Mouse (Mus musculus) midbrain, postnatal 0 days (tissue): ENCODE data around the gene Syne2. TPM values are rescaled to one million over a fixed set of nuclear protein-coding genes. Genes with fewer than 3 reads are reported as not detected.
"Not testable (repeated sequence)": the region's sequence is repeated elsewhere in the genome, so short reads cannot be mapped to it uniquely, and the experiment has no call there.

Source experiments
- ATAC-seq: fragments of 200-750 bp; cut with Nextera tagmentation; 2 replicates; pipeline ENCODE4 v1.8.0; 2017; ENCODE audit warnings: moderate number of reproducible peaks, mild to moderate bottlenecking, moderate TSS enrichment, moderate library complexity; ENCODE audit not compliant: low FRiP score
- DNase-seq: peaks from one replicate; pipeline ENCODE4 v3.0.0-alpha.2; 2015; ENCODE audit warnings: low spot score
- H3K27ac ChIP-seq: fragments of 300-500 bp; sonication (generic); 2 replicates; pipeline ENCODE4 v1.5.1; 2014; ENCODE audit warnings: low read depth, mild to moderate bottlenecking, low read length, mixed read lengths
- H3K27me3 ChIP-seq: fragments of 300-500 bp; sonication (generic); 2 replicates; pipeline ENCODE4 v1.6.1; 2014; ENCODE audit warnings: low read length, control low read depth, mixed read lengths; ENCODE audit not compliant: insufficient read depth
- H3K36me3 ChIP-seq: fragments of 300-500 bp; sonication (generic); 2 replicates; pipeline ENCODE4 v1.6.1; 2014; ENCODE audit warnings: low read length, control low read depth, mixed read lengths; ENCODE audit not compliant: insufficient read depth
- H3K4me1 ChIP-seq: fragments of 300-500 bp; sonication (generic); 2 replicates; pipeline ENCODE4 v1.6.1; 2014; ENCODE audit warnings: mild to moderate bottlenecking, control low read depth, antibody characterized with exemption, low read length, mixed read lengths; ENCODE audit not compliant: insufficient read depth
- H3K4me2 ChIP-seq: fragments of 300-500 bp; sonication (generic); 2 replicates; pipeline ENCODE4 v1.6.1; 2014; ENCODE audit warnings: low read depth, mild to moderate bottlenecking, low read length, mixed read lengths; ENCODE audit not compliant: poor library complexity, severe bottlenecking
- H3K4me3 ChIP-seq: fragments of 300-500 bp; sonication (generic); 2 replicates; pipeline ENCODE4 v1.5.1; 2014; ENCODE audit warnings: low read depth, mild to moderate bottlenecking, low read length, moderate library complexity
- H3K9ac ChIP-seq: fragments of 300-500 bp; sonication (generic); replicated peaks from 2 replicates; pipeline ENCODE4 v1.6.1; 2014; ENCODE audit warnings: mild to moderate bottlenecking, low read length, moderate library complexity, mixed read lengths; ENCODE audit not compliant: poor library complexity, severe bottlenecking
- H3K9me3 ChIP-seq: fragments of 300-500 bp; sonication (generic); 2 replicates; pipeline ENCODE4 v1.6.1; 2016; ENCODE audit warnings: low read length, control low read depth
- CTCF ChIP-seq: IDR thresholded peaks from 2 replicates; pipeline ENCODE4 v1.5.1; 2016; ENCODE audit warnings: antibody characterized with exemption, mild to moderate bottlenecking
- WGBS: fragments of 180-500 bp; shearing (Covaris S2); extraction: QIAGEN DNeasy Blood & Tissue Kit; methylation state at CpG from one replicate; pipeline ENCODE4 v1.1.7; 2014; 5-methylcytosine and 5-hydroxymethylcytosine counted together
- microRNA-seq: library from miRNA; unstranded; fragments of <30 nt; microRNA quantifications from one replicate; pipeline ENCODE4, GENCODE M21; 2016; ENCODE audit warnings: borderline number of aligned reads
- polyA plus RNA-seq: library from polyadenylated mRNA; unstranded; fragments of >200 nt; fragmentation: Nextera tagmentation; extraction: Ambion mirVana; gene quantifications from 2 replicates; pipeline ENCODE4 v1.2.1, GENCODE M21; 2015
- total RNA-seq: library from RNA; depleted of rRNA; stranded (reverse); fragments of >200 nt; gene quantifications from 2 replicates; pipeline ENCODE4 v1.2.3, GENCODE M21; 2014; rRNA removed

The Syne2 gene
- total and polyA plus RNA-seq, 2 experiments from 2014 or later: 20.3 to 49.3 TPM

DNA sequence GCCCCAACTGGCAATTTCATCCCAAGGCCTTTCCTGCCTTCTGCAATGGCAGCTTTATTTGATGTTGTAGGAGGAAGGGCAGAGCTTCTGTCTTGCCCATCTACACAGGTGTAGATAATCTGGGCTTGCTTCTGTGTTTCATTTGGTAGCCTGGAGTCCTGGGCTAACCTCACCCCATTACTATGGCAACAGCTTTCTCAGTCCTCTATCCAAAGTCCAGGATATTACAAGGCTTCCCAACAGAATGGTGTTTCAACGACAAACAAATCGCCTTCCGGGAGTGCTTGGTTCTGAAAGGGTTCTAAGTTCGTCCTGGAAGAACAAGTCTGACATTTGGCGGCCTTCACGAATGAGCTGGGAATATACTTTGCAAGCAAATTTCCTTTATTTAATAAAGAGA, 313.0 kb downstream of the Syne2 start:
- TF ChIP-seq CTCF: no peak
- Histone ChIP-seq H3K27me3 (no peaks in the 10 kb centered on the region), H3K36me3 (no peaks in the 10 kb centered on the region), H3K4me1 (no peaks in the 10 kb centered on the region), H3K4me2 (no peak overlapping the region), H3K27ac (no peak overlapping the region), H3K9ac (no peak overlapping the region), H3K9me3 (no peaks in the 10 kb centered on the region), H3K4me3 (no peak overlapping the region)
- ATAC-seq (no peak), DNase-seq (no peak)
- 81% methylated on average over 6 of the region's 6 CpGs for whole genome bisulfite sequencing

DNA sequence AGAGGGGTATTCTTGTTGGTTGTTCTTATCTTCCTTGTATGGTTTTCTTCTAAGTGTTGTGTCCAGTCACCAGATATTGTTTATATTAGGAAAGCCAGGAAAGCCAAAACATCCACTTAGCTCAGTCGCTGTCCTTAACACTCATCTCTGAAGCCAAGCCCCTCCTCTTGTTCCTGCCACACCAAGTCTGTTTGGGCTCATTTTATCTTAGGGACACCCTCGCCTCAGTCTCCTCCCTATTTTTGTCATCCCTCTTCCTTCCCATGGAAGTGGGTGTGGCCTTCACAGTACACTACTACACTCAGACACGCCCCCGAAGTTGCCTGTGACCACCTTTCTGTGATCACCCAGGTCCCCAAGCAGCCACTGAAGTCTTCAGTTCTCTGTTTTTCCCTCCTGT, 314.7 kb downstream of the Syne2 start:
- Histone ChIP-seq H3K4me3 (no peak overlapping the region), H3K27ac (no peak overlapping the region), H3K9ac (no peak overlapping the region), H3K27me3 (no peaks in the 10 kb centered on the region), H3K36me3 (no peaks in the 10 kb centered on the region), H3K4me2 (no peak overlapping the region), H3K4me1 (no peaks in the 10 kb centered on the region), H3K9me3 (no peaks in the 10 kb centered on the region)
- WGBS: 86% methylated on average over 4 of the region's 4 CpGs
- DNase-seq (no peak), ATAC-seq (no peak)
- no peak for TF ChIP-seq CTCF

DNA sequence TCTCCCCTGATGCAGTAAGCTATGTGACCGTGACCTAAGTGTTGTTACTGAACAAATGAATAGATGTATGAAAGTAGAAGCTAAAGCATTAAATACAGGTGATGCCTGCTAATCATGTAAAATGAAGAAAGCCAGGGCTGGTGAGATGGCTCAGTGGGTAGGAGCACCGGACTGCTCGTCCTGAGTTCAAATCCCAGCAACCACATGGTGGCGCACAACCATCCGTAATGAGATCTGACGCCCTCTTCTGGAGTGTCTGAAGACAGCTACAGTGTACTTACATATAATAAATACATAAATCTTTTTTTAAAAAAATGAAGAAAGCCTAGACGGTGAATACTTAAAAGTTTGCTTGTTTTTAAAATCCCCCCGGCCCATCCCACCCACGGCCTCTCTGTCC, 315.1 kb downstream of the Syne2 start:
- not testable (repeated sequence) for H3K4me2 ChIP-seq, H3K4me3 ChIP-seq, H3K9me3 ChIP-seq, DNase-seq, ATAC-seq, H3K4me1 ChIP-seq, H3K27ac ChIP-seq, H3K27me3 ChIP-seq, H3K36me3 ChIP-seq, H3K9ac ChIP-seq
- 86% methylated on average over 9 of the region's 9 CpGs for WGBS

DNA sequence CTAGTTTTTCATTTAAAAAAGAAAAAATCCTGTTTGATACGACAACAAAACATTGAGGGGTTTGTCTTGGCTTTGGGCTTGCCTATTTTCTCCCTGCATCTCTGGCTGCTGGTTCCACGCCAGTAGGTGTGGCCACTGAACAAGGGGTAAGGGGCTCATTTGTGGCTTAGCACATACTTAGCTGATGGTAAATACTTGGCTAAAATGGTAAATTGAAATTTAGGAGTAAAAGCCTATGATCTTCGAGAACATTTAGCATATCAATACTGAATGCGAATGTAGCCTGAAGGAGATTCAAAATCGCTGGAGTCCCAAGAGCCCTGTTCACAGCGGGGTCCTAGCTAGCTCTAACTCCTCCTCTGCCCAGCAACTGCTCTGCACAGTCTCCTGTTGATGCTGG, 318.8 kb downstream of the Syne2 start:
- Histone ChIP-seq H3K9me3 (no peaks in the 10 kb centered on the region), H3K4me3 (no peak overlapping the region), H3K27me3 (no peaks in the 10 kb centered on the region), H3K4me1 (no peaks in the 10 kb centered on the region), H3K9ac (no peak overlapping the region), H3K36me3 (no peaks in the 10 kb centered on the region), H3K27ac (no peak overlapping the region), H3K4me2 (no peak overlapping the region)
- 23% methylated on average over 6 of the region's 6 CpGs for WGBS
- no peak for TF ChIP-seq CTCF
- no peak for DNase-seq
- ATAC-seq: no peak

DNA sequence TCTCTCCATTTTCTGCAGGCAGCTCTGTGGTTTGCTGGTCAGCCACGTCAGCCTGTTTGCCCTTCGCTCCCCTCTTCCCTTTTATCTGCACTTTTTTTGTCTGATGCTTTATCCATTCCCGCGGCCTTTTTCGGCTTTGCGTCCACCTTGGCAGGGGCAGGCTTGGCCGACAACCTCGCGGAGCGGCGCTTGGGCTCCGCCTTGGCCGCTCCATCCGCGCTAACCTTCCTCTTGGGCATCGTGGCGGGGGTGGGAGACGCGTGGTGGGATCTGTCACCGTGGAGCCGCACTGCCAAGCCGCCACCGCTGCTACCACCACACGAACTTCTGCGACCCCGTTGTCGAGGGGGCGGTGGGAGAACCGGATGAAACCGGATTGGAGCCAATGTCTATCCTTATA, 334.5 kb downstream of the Syne2 start:
- not testable (repeated sequence) for H3K36me3 ChIP-seq, H3K9me3 ChIP-seq, DNase-seq, H3K27ac ChIP-seq, ATAC-seq, H3K4me1 ChIP-seq, H3K27me3 ChIP-seq
- Histone ChIP-seq H3K4me3 (peak overlapping the region; percentile 36), H3K4me2 (peak overlapping the region; percentile 52), H3K9ac (peak overlapping the region; percentile 42; the same call in 1 of the 2 replicates)
- WGBS: 15% methylated on average over 30 of the region's 30 CpGs

Small RNAs within 50 kb of the gene (microRNA-seq; reads per million reads assigned to microRNA genes)
- 2.7 reads per million for gene Mir5101

Other genes with a start within 250 kb of the Syne2 start
- gene Ppp2r5e, start 221.9 kb upstream of the Syne2 start, total RNA-seq: 32.9 and 45.7 TPM in 2 replicates
- 20.5 and 22.8 TPM in 2 replicates for gene Ppp2r5e, start 221.9 kb upstream of the Syne2 start, polyA plus RNA-seq
- gene Wdr89, start 148.6 kb upstream of the Syne2 start, total RNA-seq: 3.3 and 3.5 TPM in 2 replicates
- 2.9 and 3.5 TPM in 2 replicates for gene Wdr89, start 148.6 kb upstream of the Syne2 start, polyA plus RNA-seq
- gene Sgpp1, start 82.4 kb upstream of the Syne2 start, total RNA-seq: 35.9 and 36.2 TPM in 2 replicates
- 14.7 and 15.2 TPM in 2 replicates for gene Sgpp1, start 82.4 kb upstream of the Syne2 start, polyA plus RNA-seq